Mouse (Mus musculus) heart, postnatal 4 days (tissue): Measurements from ENCODE around the gene Tesk1. TPM values are rescaled to one million over a fixed set of nuclear protein-coding genes. Genes with fewer than 3 reads are reported as not detected.
"Not testable (repeated sequence)": the region's sequence is repeated elsewhere in the genome, so short reads cannot be mapped to it uniquely, and the experiment has no call there.

Source experiments
- DNase-seq: peaks from one replicate; pipeline ENCODE4 v3.0.0; 2021
- total RNA-seq, 2 experiments: library from RNA; stranded (reverse); gene quantifications; 2 replicates each; pipeline ENCODE4 v1.2.3; 2021

Tesk1 gene
- total RNA-seq, 2 experiments from 2014 or later: 41.2 to 45.4 TPM

DNA sequence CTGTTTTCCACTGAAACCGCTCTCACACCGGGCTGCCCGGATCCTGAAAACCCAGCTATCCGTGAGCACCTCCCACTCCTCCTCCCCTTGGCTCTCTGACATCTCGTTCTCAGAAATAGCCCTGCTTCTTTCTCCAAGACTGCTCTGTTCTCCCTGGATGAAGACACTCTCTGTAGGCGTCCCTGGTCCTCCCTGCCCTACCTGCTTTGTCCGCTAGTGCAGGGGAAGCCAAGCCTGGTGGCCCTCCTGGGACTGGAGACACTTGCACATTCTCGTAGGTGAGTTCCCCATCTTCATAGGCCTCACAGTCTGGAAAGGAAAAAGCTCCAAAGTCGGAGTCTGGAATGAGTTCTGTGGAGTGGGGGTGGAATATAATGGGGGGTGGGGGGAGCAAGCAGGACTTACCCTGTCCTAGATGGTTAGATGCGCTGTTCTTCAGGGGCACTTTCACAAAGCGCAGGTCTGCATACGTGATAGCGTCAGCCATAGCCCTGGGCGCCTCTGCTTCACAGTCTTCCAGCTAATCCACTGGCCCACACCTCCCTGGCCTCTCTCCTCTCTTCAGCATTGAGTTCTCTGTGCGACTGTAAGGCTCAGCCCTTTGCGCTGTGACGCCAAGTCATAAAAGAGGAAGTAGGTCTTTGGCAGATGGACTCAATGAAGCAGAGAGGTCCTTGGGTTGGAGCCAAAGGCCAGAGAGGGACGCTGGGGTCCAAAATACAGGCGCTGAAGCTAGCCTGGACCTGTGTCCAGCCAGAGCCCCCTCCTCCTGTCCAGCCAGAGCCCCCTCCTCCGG lies 12.5 kb downstream of the Tesk1 start, which contains the start of gene Cd72:
Gene Cd72, minus strand, starts transcription at position 588 of the 796 bp plus-strand sequence.
- DNase-seq: no peak

DNA sequence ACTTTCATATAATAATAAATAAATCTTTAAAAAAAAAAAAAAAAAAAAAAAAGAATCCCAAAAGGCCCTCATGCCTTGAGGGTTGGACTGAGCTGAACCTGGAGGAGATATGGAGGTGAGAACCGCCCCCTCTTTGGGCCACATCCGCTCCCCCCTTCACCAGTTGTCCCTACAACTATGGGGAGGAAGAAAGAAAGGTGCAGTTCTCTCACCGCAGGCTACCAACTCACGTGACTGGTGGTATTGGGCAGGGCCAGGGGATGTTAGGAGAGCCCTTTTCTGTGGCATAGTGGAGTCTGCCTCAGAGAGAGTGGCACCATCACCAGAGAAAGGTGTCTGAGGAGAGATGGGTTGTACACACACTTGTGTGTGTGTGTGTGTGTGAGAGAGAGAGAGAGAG lies 14.7 kb downstream of the Tesk1 start:
- DNase-seq: no peak

DNA sequence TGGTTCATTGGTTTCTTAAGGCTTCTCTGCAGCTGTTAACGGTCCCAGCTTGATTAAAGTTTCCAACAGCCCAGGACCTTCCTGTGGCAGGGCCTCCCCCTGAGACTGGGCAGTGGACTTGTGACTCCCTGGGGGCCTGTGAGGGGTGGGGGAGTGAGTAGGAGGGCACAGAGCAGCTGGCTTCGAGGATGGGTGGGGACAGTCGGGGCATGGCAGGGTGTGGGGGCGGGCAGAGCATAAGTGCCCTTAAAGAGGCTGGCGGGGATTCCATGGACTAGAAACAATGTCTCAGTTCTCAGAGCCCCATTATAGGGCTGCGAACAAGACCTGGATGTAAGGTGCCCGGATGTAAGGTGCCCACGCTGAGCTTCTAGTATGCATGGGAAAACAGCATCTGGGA lies 15.4 kb downstream of the Tesk1 start:
- no peak for DNase-seq

DNA sequence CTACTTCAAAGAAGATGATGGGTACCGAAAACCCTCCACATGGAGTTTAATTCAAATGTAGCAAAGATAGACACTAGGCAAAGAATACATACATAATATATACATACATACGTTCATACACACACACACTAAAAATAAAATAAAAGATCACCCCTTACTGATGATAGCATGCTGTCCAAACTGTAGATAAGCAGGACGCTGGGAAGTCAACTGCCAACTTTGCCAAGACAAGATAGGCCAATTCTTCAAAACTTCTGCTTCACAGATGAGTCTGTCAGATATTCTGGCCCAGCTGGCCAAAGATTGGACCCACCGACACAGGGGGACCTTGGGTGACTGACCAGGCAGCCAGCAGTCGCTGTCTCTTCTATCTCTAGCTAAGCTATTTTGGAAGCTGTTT lies 21.4 kb downstream of the Tesk1 start:
- DNase-seq: no peak

DNA sequence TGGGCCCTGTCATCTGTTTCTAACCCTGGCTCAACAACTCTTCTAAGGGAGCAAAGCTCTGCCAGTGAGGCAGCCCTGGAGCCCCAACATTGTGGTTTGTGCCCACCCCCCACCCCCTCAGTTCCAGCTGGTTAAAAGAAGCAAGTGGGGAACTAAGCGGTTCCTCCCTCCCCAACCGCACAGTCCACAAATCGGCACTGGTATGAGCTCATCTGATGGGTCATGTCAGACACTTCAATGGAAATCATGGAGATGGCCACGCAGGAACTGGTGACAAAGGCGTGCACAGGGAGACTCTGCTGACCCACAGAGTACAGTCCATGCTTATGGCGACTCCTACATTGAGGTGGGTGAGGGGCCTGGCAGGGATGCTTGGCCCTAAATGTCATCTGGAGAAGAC lies 24.2 kb downstream of the Tesk1 start:
- no peak for DNase-seq

DNA sequence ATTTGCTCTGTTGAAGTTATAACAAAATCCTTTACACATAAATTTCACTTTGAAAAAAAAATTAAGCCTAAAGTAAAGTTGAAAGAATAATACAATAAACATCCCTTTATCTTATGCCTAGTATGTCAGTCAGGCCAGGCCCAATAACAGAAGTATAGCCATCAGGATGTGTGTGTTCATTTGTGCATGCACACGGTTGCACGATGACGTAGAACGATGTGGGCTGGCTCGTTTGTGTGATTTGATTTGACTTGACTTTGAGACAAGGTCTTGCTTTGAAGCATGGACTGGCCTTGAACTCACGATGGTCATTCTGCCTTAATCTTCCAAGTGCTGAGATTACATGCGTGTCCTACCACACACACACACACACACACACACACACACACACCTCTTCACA lies 25.1 kb downstream of the Tesk1 start:
- no peak for DNase-seq

DNA sequence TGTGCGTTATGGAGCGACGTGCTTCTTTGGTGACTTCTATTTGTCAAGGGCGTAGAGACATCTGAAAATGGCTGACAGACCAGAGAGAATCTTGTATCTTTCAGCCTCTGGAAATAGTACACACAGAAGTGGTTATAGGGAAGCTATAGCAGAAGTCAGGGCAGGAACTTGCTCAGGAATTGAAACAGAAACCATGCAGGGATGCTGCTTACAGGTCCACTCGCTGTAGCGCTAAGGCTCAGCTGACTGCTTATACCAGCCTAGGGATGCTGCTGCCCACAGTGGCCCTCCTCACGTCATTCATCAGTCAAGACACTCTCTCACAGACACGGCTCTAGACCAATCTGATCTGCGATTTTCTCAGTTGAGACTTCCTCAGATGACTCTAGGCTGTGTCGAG lies 28.6 kb downstream of the Tesk1 start:
- DNase-seq: no peak

DNA sequence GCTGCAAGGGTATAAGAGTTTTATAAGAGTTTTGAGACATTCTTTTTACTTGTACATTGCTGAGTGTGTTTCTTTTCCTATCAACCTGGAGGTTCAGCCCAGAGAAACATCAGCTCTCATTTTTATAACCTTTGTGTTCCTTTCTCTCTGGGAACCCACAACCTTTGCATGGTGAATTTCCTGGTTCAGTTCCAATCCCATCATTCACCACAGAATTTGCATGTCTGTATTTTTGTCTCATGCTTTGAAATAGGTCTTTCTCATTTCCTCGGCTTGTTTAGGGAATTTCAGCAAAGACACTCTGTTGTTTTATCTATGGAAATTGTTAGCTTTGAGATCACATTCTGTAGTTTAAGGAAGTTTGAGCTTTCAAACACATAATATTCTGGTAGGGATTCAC lies 31.9 kb downstream of the Tesk1 start:
- DNase-seq: no peak

DNA sequence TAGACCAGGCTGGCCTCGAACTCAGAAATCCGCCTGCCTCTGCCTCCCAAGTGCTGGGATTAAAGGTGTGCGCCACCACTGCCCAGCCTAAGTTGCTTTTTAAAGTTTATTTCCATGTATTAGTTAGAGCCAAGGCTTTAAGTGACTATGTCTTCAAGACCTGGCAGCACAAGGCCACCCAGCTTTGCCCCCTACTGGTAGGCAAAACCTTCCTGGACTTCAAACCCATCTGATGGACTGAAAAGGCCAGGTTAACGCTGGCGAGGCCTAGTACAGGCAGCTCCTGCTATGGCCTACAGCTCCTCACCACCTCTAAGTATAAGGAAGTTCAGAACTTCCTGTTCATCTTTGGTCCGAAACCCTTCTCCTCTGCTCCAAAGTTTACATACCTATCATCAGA lies 34.9 kb downstream of the Tesk1 start:
- no peak for DNase-seq

DNA sequence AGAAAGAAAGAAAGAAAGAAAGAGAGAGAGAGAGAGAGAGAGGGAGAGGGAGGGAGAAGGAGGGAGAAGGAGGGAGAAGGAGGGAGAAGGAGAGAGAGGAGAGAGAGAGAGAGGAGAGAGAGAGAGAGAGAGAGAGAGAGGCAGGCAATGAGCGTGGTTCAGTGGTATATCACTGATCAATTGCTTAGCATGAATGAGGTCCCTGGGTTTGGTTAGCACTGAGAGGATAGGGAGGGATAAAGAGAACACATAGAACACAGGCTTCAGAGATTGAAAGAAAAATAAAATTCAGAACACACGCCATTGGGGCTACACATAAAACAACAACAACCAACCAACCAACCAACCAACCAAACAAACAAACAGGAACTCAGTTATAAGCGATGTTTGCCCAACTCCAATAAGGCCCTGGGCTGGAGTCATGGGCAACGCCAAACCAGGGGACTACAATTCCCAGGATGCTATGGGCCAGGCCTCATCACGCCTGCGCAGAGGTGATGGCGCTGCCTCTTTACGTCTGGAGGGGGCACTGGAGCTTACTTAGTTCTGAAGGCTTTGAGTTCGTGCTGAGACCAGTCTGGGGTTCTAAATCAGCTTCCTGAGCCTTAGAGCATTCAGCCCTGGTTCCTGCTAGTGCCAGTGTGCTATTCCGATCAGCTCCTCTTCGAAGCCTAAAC lies 36.3 kb downstream of the Tesk1 start:
- DNase-seq: peak; percentile 91

DNA sequence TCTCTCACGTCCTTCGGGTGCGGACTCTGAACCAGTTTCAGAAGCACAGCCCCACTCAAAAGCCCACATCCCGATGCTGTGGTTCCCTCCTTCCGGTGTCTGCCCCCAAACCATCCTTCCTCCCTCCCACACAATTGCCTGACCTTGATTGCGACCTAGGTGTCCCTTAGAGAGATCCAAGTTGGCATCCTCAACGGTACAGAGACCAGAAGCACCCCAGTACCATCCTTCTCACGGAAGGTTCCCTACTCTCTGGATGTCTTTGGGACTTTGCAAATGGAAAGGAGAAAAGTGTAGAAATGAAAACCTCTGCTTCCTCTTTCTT lies 36.8 kb downstream of the Tesk1 start:
- no peak for DNase-seq

DNA sequence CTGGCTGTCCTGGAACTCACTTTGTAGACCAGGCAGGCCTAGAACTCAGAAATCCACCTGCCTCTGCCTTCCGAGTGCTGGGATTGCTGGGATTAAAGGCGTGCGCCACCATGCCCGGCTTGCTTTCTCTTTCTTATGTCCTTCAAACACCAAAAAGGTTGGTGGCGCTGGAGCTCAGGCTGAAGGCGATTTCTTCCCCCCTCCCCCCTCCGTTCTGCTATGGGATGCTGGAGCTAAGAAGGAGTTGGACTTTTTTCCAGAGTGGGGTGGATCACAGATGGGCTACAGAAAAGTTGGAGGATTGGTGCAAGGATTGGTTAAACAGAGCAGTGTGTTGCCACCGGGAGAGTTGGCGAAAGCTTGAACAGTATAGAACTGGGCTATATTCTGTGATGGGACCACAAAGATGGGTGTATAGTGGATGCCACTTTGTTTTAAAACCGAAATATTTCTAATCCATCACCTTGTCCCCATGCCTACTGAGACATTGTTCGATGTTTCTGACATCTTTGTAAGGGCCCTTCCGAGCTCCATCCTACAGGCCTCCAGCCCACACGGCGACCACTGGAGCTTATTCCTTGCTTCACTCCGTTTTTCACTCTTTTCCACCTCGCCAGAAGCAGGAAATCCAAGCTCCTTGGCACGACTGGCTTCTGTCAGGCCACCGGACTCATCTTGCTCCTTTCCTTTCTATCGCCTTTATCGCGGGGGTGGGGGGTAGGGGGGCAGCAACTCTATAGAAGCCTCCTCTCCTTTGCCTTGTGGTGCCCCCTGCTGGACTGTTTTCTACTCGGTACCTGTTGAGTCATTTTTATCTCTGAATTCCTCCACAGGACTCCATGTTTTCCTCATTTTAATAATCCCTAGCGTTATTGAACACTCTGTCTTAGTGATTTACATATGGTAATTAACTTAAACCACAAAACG lies 37.4 kb downstream of the Tesk1 start:
- DNase-seq: peak; percentile 81

DNA sequence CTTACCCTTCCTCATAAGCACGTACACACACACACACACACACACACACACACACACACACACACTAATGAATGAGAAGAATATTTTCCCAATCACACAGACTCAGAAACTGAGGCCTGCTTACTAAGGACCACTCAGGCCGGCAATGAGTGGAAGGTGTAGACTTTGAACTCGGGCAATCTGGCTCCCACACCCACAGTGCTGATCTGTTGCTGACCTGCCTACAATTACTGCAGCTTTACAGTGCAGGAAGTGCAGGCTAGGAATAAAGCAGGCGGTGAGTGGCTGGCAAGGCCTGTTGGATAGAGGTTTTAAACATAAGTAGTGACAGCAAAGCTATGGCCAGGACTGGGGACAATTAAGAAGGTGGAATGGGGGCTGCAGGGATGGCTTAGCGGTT lies 39.2 kb downstream of the Tesk1 start:
- no peak for DNase-seq

DNA sequence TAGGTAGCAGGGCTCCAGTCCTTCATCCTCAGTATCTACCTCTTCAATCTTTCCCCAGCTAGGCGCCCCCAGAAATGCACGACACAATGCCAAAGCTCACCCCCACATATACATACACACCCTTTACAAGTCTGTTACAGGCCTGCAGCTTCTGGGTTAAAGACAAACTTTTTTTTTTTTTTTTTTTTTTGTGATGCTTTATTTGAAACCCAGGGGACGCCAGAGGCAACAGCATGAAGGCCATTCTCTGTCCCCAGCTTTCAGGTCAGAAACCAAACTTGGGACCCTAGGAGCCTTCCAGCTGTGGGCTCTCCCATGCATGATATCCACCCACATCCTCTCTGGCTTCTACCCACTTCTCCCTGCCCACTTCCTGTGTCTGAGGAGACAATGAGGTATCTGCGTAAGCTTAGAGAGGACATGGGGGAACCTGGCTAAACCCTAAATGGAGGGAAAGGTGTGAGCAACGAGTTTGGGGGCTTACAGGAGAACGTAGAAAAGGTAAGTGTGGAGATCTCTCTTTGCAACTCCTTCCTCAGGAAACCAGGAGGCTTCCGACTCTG lies 40.2 kb downstream of the Tesk1 start:
- no peak for DNase-seq

DNA sequence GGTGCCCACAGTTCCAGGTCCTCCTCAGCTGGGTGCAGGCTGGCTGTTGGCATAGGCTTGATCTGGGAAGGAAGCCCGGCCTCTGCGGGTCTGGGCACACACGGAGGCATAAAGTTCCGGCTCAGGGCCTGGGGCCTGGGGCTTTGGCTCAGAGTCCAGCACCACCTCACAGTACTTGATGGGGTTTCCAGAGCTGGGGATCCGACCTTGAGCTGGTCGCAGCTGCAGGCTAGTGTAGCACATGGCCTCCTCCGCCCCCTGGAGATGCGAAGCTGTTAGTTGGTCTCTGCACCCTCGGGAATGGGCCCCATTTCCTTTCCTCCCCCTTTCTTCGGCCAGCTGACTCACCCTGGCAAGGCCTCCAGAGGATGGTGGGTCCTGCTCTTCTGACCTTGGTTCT lies 40.9 kb downstream of the Tesk1 start:
- no peak for DNase-seq

DNA sequence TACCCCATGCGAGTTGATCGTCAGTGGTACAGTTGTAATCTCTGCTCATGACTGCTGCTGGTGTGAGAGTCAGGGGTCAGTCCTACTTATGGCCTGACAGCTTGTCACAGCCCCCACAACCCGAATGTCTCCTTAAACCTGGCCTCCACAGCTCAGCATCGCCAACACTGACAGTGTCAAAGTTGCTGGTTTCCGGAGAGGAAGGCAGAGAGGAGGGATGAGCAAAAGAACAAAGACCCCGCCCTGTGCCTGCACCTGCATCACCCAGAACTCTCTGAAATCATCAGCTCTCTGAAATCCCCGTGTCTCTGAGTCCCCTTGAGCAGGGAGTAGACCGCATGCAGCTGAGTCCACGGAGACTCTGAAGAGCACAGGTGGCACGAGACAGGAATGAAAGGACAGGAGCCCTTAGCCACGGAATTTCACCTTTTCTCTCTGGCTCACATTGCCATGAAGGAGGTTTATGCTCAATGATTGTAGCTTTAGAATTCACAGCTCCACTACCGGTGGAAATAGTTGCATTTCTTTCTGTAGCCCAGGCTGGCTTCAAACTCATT lies 41.9 kb downstream of the Tesk1 start, which contains the start of gene Sit1:
Gene Sit1, minus strand, starts transcription at position 200 of the 557 bp plus-strand sequence.
- no peak for DNase-seq

DNA sequence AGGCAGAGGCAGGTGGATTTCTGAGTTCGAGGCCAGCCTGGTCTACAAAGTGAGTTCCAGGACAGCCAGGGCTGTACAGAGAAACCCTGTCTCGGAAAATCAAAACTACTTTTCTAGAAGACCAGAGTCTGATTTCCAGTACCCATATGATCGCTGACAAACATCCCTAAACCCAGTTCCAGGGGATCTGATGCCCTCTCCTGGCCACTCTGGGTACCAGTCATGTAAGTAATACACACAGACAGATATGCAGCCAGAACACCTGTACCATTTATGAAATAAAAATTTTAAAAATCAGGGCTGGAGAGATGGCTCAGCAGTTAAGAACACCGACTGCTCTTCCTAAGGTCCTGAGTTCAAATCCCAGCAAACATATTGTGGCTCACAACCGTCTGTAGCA lies 43.9 kb downstream of the Tesk1 start:
- not testable (repeated sequence) for DNase-seq

DNA sequence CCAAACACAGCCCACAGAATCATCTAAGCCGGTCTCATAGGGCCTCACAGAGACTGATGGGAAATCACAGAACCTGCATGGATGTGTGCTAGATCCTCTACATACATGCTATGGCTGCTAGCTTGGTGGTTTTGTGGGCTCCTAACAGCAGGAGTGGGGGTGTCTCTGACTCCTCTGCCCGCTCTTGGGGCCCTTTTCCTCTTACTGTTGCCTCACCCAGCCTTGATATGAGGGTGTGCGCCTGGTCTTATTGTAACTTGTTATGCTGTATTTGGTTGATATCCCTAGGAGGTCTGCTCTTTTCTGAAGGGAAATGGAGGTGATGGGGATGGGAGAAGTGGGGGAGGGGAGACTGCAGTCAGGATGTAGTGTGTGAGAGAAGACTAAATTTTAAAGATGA lies 47.9 kb downstream of the Tesk1 start:
- no peak for DNase-seq

DNA sequence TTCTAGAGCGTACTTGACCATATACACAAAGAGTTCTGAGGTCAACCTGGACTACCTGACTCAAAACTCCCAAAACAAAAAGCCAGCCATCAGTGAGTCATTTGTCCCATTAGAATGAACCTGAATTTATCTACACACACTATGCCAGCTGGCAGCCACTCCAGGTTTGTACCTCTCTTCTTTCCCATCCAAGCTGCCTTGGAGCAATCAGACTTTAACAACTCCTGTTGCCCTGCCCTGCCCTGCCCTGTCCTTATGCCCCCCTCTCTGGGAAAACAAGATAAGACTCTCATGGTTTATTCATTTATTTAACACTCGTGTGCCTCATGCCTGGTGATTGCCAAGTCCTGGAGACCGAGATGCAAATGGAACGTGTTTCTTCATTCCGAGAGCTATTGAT lies 49.1 kb downstream of the Tesk1 start:
- DNase-seq: peak; percentile 60

DNA sequence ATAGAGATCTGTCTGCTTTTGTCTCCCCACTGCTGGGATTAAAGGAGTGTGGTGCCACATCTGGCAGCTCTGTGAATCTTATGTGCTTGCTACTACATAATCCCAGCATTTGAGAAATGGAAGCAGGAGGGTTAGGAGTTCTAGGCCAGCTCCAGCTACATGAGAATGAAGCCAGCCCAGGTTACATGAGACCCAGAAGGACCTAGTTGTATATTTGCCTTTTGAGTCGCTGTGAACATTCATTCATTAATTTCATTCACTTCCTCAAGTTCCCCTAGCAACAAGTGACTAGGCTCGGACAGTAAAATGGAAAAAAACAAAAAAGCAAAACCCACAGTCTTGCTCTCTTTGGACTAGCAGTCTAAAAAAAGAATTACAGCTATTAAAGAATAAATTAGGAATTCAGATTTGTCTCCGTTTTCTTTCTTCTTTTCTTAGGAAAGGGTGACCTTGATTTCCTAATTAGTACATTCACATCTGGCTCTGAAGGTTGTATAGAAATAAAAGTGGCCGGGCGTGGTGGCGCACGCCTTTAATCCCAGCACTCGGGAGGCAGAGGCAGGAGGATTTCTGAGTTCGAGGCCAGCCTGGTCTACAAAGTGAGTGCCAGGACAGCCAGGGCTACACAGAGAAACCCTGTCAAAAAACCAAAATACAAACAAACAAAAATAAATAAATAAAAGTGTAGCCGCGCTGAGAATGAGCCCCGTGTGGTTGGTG lies 50.5 kb downstream of the Tesk1 start:
- DNase-seq: no peak

DNA sequence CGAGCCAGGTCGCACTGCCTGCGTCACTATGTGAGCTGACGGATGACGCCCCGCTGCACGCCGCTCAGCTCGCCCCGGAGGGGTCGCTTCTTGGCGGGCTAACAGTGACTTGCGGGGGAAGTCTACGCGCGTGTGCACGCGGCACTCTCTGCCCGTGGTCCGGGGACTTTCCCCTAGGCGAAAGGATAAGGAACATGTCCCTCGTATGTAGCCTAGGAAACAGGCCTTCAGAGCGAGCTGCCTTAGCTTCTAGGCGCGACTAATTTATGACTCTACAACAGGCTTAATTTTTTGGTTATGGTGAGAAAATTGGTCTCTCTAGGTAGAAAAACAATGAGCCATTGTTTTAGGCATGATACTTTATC lies 51.1 kb downstream of the Tesk1 start, which contains the start of gene Ccdc107:
Gene Ccdc107, plus strand, starts transcription at position 80 of the 365 bp plus-strand sequence.
- DNase-seq: peak; percentile 93
